Mouse (Mus musculus) adrenal gland, postnatal 14 days (tissue): ENCODE results near the gene Gm43517. TPM values are rescaled to one million over a fixed set of nuclear protein-coding genes. Genes with fewer than 3 reads are reported as not detected.

Experiments
- DNase-seq: peaks from one replicate; pipeline ENCODE4 v3.0.0; 2021; ENCODE audit warnings: mixed read lengths
- total RNA-seq: library from RNA; stranded (reverse); gene quantifications from 2 replicates; pipeline ENCODE4 v1.2.3, GENCODE M21; 2021

Gene Gm43517
- total RNA-seq, 1 experiment from 2014 or later: not detected

GRCm38 (mm10) chr12:49386081-49386805, 1.3 kb downstream of the Gm43517 start:
- no peak for DNase-seq

GRCm38 (mm10) chr12:49387856-49388598, 3.1 kb downstream of the Gm43517 start:
- DNase-seq: no peak

- no peak for DNase-seq
Measured at GRCm38 (mm10) chr12:49389666-49390065, 4.7 kb downstream of the Gm43517 start.

- DNase-seq: no peak
Measured at GRCm38 (mm10) chr12:49390257-49390656, 5.3 kb downstream of the Gm43517 start.

GRCm38 (mm10) chr12:49390926-49391304, 5.9 kb downstream of the Gm43517 start:
- DNase-seq: no peak

GRCm38 (mm10) chr12:49391305-49392040, 6.5 kb downstream of the Gm43517 start:
- peak; percentile 73 for DNase-seq

- DNase-seq: no peak
Measured at GRCm38 (mm10) chr12:49392041-49392390, 7.0 kb downstream of the Gm43517 start.

- no peak for DNase-seq
Measured at GRCm38 (mm10) chr12:49392876-49393275, 7.9 kb downstream of the Gm43517 start.

GRCm38 (mm10) chr12:49393639-49394038, 8.7 kb downstream of the Gm43517 start:
- no peak for DNase-seq

GRCm38 (mm10) chr12:49394181-49394580, 9.2 kb downstream of the Gm43517 start:
- DNase-seq: no peak

- no peak for DNase-seq
Measured at GRCm38 (mm10) chr12:49394836-49395235, 9.9 kb downstream of the Gm43517 start.

- DNase-seq: no peak
Measured at GRCm38 (mm10) chr12:49395969-49396368, 11.0 kb downstream of the Gm43517 start.

GRCm38 (mm10) chr12:49396776-49397175, 11.8 kb downstream of the Gm43517 start:
- no peak for DNase-seq

- DNase-seq: no peak
Measured at GRCm38 (mm10) chr12:49397443-49398162, 12.6 kb downstream of the Gm43517 start.

- no peak for DNase-seq
Measured at GRCm38 (mm10) chr12:49398163-49398540, 13.2 kb downstream of the Gm43517 start.

GRCm38 (mm10) chr12:49398636-49399035, 13.7 kb downstream of the Gm43517 start:
- no peak for DNase-seq

- DNase-seq: no peak
Measured at GRCm38 (mm10) chr12:49399611-49400010, 14.6 kb downstream of the Gm43517 start.

- no peak for DNase-seq
Measured at GRCm38 (mm10) chr12:49400036-49400852, 15.3 kb downstream of the Gm43517 start.

GRCm38 (mm10) chr12:49400853-49401118, 15.8 kb downstream of the Gm43517 start:
- DNase-seq: no peak

- no peak for DNase-seq
Measured at GRCm38 (mm10) chr12:49401119-49401795, 16.3 kb downstream of the Gm43517 start.

GRCm38 (mm10) chr12:49401796-49402130, 16.8 kb downstream of the Gm43517 start:
- DNase-seq: no peak
